Comparison of ENCODE assay signal across 7 mouse cellular contexts in the genomic region with DNA sequence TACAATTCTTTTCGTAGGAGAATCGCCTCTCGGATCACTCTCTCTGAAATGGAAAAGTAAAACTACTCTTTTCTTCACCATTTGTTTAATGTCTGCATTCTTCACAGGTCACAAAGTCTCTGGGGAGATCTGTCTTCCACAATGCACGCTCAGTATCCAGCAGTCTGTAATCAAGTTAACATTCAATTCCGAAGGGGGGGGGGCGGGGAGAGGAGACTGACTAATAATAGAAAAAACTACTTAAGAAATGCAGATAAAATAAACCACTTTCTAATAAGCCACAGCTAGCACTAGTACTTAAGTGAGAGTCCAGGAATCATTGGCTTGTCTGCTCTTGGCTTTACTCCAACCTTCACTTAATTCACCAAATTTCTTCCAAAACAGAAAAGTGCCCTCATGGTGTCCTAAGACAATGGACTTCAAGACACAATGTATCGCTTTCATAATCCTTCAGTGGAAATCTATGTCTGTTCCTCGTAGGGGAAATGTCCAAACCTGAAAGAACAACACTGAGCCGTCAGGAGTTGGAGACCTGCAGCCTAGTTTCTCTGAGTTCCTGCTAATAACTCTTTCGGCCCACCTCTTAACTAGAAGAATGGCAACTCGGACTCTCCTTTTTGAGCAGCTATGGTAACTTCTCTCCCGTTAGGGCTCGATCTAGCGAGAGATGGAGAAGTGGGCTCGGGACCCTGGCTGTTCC. TPM values are rescaled to one million over a fixed set of nuclear protein-coding genes. Genes with fewer than 3 reads are reported as not detected.
DNase-seq lines count a peak whose midpoint lies in the region; ATAC-seq and TF ChIP-seq lines count a peak whose summit lies in the region.

No protein-coding gene starts in this region.

- H3K9me3 ChIP-seq in limb, embryonic 11.5 days (ENCODE audit: control insufficient read depth, low read length) = no peaks in the 10 kb centered on the region

- ATAC-seq in limb, embryonic 11.5 days (ENCODE audit: insufficient number of reproducible peaks, low FRiP score, low TSS enrichment, low read depth) = no peak

- peaks cover 19% of the 10 kb centered on the region for H3K4me1 ChIP-seq in spleen, adult 2 months (ENCODE audit: control insufficient read depth, insufficient read depth, insufficient read length)
- peaks cover 2% of the 10 kb centered on the region; the same call in 1 of the 2 replicates for H3K4me1 ChIP-seq in embryonic fibroblast, embryonic 13.5 days (ENCODE audit: control insufficient read depth, insufficient read depth, low read length)
- H3K4me1 ChIP-seq in limb, embryonic 11.5 days (ENCODE audit: control insufficient read depth, insufficient read depth, low read length) = peaks cover 5% of the 10 kb centered on the region; the same call in 1 of the 2 replicates
- no peaks in the 10 kb centered on the region; the same call in 1 of the 2 replicates for H3K4me1 ChIP-seq in small intestine, adult 2 months (ENCODE audit: control insufficient read depth, insufficient read depth, insufficient read length, low read length)

- H3K4me3 ChIP-seq in spleen, adult 2 months (ENCODE audit: extremely low read depth, insufficient read depth, insufficient read length) = peak overlapping the region; percentile 74
- peak overlapping the region; percentile 62 for H3K4me3 ChIP-seq in embryonic fibroblast, embryonic 13.5 days (ENCODE audit: insufficient read depth, low read length)
- peak overlapping the region; percentile 63 for H3K4me3 ChIP-seq in limb, embryonic 11.5 days (ENCODE audit: low read depth, low read length)
- H3K4me3 ChIP-seq in small intestine, adult 2 months (ENCODE audit: low read depth, low read length) = peak overlapping the region; percentile 74

- H3K27ac ChIP-seq in spleen, adult 2 months (ENCODE audit: insufficient read depth, low read length) = peak overlapping the region; percentile 93
- peak overlapping the region; percentile 92 for H3K27ac ChIP-seq in embryonic fibroblast, embryonic 13.5 days (ENCODE audit: insufficient read depth, low read length)
- peak overlapping the region; percentile 89 for H3K27ac ChIP-seq in limb, embryonic 11.5 days (replicated peaks; ENCODE audit: low read depth, low read length)
- peak overlapping the region; percentile 66 for H3K27ac ChIP-seq in small intestine, adult 2 months (ENCODE audit: insufficient read depth, low read depth, low read length)

- DNase-seq in spleen, adult 2 months (ENCODE audit: low read depth in 1 of 2, low spot score in 2 of 2) = no peak
- no peak for DNase-seq in spleen, postnatal 14 days (ENCODE audit: low spot score in 2 of 2)
- no peak for DNase-seq in limb, embryonic 11.5 days (ENCODE audit: low spot score)
- DNase-seq in adrenal gland, postnatal 25 days = no peak
- DNase-seq in ovary, adult 18-20 months (ENCODE audit: low spot score) = no peak

- no peaks in the 10 kb centered on the region for H3K27me3 ChIP-seq in spleen, adult 2 months (ENCODE audit: control insufficient read depth, insufficient read depth, low read length)
- no peaks in the 10 kb centered on the region for H3K27me3 ChIP-seq in limb, embryonic 11.5 days (ENCODE audit: control insufficient read depth, insufficient read depth, low read length)
- no peaks in the 10 kb centered on the region for H3K27me3 ChIP-seq in small intestine, adult 2 months (ENCODE audit: control insufficient read depth, insufficient read depth, low read length)

- no peak for TF ChIP-seq POLR2A in spleen, adult 2 months (IDR thresholded peaks at IDR 0.05; ENCODE audit: low read depth, low read length)
- no peak for TF ChIP-seq POLR2A in embryonic fibroblast, embryonic 13.5 days (IDR thresholded peaks at IDR 0.05; ENCODE audit: low read depth, low read length)
- no peak for TF ChIP-seq POLR2A in small intestine, adult 2 months (IDR thresholded peaks at IDR 0.05; ENCODE audit: low read depth, low read length)

- peak overlapping the region; percentile 92 for H3K9ac ChIP-seq in limb, embryonic 11.5 days (ENCODE audit: low read length)

- peaks cover 3% of the 10 kb centered on the region; the same call in 1 of the 2 replicates for H3K36me3 ChIP-seq in spleen, adult 2 months (ENCODE audit: control insufficient read depth, insufficient read depth, low read length)
- no peaks in the 10 kb centered on the region; the same call in 1 of the 2 replicates for H3K36me3 ChIP-seq in limb, embryonic 11.5 days (ENCODE audit: control insufficient read depth, insufficient read depth, low read length)
- H3K36me3 ChIP-seq in small intestine, adult 2 months (ENCODE audit: control insufficient read depth, insufficient read depth, low read length) = peaks cover 7% of the 10 kb centered on the region

- 20% methylated on average over 15 of the region's 15 CpGs for WGBS in spleen, adult 2 months
- WGBS in limb, embryonic 11.5 days = 25% methylated on average over 15 of the region's 15 CpGs
- 7% methylated on average over 15 of the region's 15 CpGs for WGBS in small intestine, adult 2 months

- no peak for TF ChIP-seq CTCF in spleen, adult 2 months (IDR thresholded peaks at IDR 0.05; ENCODE audit: extremely low read depth, insufficient read depth, insufficient read length, insufficient replicate concordance)
- no peak for TF ChIP-seq CTCF in embryonic fibroblast, embryonic 13.5 days (IDR thresholded peaks at IDR 0.05; ENCODE audit: borderline replicate concordance, insufficient read depth, low read length)
- no peak for TF ChIP-seq CTCF in small intestine, adult 2 months (IDR thresholded peaks at IDR 0.05; ENCODE audit: extremely low read depth, insufficient read length, insufficient replicate concordance, low read depth, low read length)

- peak overlapping the region; percentile 57 for H3K4me2 ChIP-seq in limb, embryonic 11.5 days (ENCODE audit: low read depth, severe bottlenecking)

RNA-seq across cellular contexts. Expression of a gene that starts 0.8 kb away (rescaled TPM):
- 9.0 and 9.6 TPM in 2 replicates for polyA plus RNA-seq in spleen, adult 2 months (2012; rRNA removed)
- polyA plus RNA-seq in embryonic fibroblast, embryonic 13.5 days (2011; ENCODE audit: insufficient read length, low read depth, missing spikeins) = 37.8 and 46.5 TPM in 2 replicates
- 32.3 and 37.6 TPM in 2 replicates for polyA plus RNA-seq in limb, embryonic 11.5 days (2014; fragmentation: Nextera tagmentation; extraction: Ambion mirVana)
- 0.93 and 2.4 TPM in 2 replicates for polyA plus RNA-seq in small intestine, adult 2 months (2012; rRNA removed)
- total RNA-seq in adrenal gland, postnatal 25 days (2021) = 23.6 and 30.6 TPM in 2 replicates
